Mouse (Mus musculus): ENCODE data around the gene Ndrg3. TPM values are rescaled to one million over a fixed set of nuclear protein-coding genes. Genes with fewer than 3 reads are reported as not detected.

The Ndrg3 gene
- polyA plus RNA-seq, 1 experiment = 97.8 TPM

GRCm38 (mm10) chr2:157030804-157031203 lies 38.9 kb upstream of the Ndrg3 start:
- peak; percentile 84 for DNase-seq
- Histone ChIP-seq H3K4me3 (ENCODE audit: insufficient read depth, low read depth, low read length) (no peak overlapping the region), H3K27ac (ENCODE audit: insufficient read depth, low read depth, low read length) (no peak overlapping the region), H3K4me1 (ENCODE audit: control insufficient read depth, insufficient read depth, low read length) (no peaks in the 10 kb centered on the region), H3K36me3 (ENCODE audit: control insufficient read depth, insufficient read depth, low read length) (no peaks in the 10 kb centered on the region; the same call in 1 of the 2 replicates), H3K27me3 (replicated peaks; ENCODE audit: control insufficient read depth, insufficient read depth, low read length) (no peaks in the 10 kb centered on the region)
- TF ChIP-seq CTCF (conservative IDR thresholded peaks at IDR 0.05; ENCODE audit: insufficient read depth, insufficient read length, low read depth, low read length) (peak; percentile 86), POLR2A (IDR thresholded peaks at IDR 0.05; ENCODE audit: low read depth, low read length) (no peak)
- 38% methylated on average over 9 of the region's 9 CpGs for WGBS

- Histone ChIP-seq H3K4me1 (ENCODE audit: control insufficient read depth, insufficient read depth, low read length) (no peaks in the 10 kb centered on the region), H3K27me3 (replicated peaks; ENCODE audit: control insufficient read depth, insufficient read depth, low read length) (no peaks in the 10 kb centered on the region), H3K36me3 (ENCODE audit: control insufficient read depth, insufficient read depth, low read length) (no peaks in the 10 kb centered on the region; the same call in 1 of the 2 replicates), H3K4me3 (ENCODE audit: insufficient read depth, low read depth, low read length) (no peak overlapping the region), H3K27ac (ENCODE audit: insufficient read depth, low read depth, low read length) (no peak overlapping the region)
- WGBS = 92% methylated on average over 4 of the region's 4 CpGs
- DNase-seq = no peak
- TF ChIP-seq POLR2A (IDR thresholded peaks at IDR 0.05; ENCODE audit: low read depth, low read length) (no peak), CTCF (conservative IDR thresholded peaks at IDR 0.05; ENCODE audit: insufficient read depth, insufficient read length, low read depth, low read length) (no peak)
Measured at GRCm38 (mm10) chr2:157028261-157028660, 36.4 kb upstream of the Ndrg3 start.

GRCm38 (mm10) chr2:157027106-157028008 lies 35.5 kb upstream of the Ndrg3 start:
- no peak for DNase-seq
- no peaks in the 10 kb centered on the region for H3K27me3 ChIP-seq (replicated peaks; ENCODE audit: control insufficient read depth, insufficient read depth, low read length)

GRCm38 (mm10) chr2:157021156-157021555 lies 29.3 kb upstream of the Ndrg3 start:
- Histone ChIP-seq H3K4me1 (ENCODE audit: control insufficient read depth, insufficient read depth, low read length) (no peaks in the 10 kb centered on the region), H3K36me3 (ENCODE audit: control insufficient read depth, insufficient read depth, low read length) (no peaks in the 10 kb centered on the region; the same call in 1 of the 2 replicates), H3K4me3 (ENCODE audit: insufficient read depth, low read depth, low read length) (no peak overlapping the region), H3K27me3 (replicated peaks; ENCODE audit: control insufficient read depth, insufficient read depth, low read length) (no peaks in the 10 kb centered on the region), H3K27ac (ENCODE audit: insufficient read depth, low read depth, low read length) (no peak overlapping the region)
- TF ChIP-seq CTCF (conservative IDR thresholded peaks at IDR 0.05; ENCODE audit: insufficient read depth, insufficient read length, low read depth, low read length) (no peak), POLR2A (IDR thresholded peaks at IDR 0.05; ENCODE audit: low read depth, low read length) (no peak)
- WGBS = 93% methylated on average over 16 of the region's 16 CpGs
- DNase-seq = no peak

More at GRCm38 (mm10) chr2:157027106-157028008, 35.5 kb upstream of the Ndrg3 start:
- Histone ChIP-seq H3K4me1 (ENCODE audit: control insufficient read depth, insufficient read depth, low read length) (no peaks in the 10 kb centered on the region), H3K27ac (ENCODE audit: insufficient read depth, low read depth, low read length) (no peak overlapping the region), H3K36me3 (ENCODE audit: control insufficient read depth, insufficient read depth, low read length) (no peaks in the 10 kb centered on the region; the same call in none of the 2 replicates), H3K4me3 (ENCODE audit: insufficient read depth, low read depth, low read length) (no peak overlapping the region)
- 86% methylated on average over 21 of the region's 21 CpGs for WGBS
- TF ChIP-seq CTCF (conservative IDR thresholded peaks at IDR 0.05; ENCODE audit: insufficient read depth, insufficient read length, low read depth, low read length) (no peak), POLR2A (IDR thresholded peaks at IDR 0.05; ENCODE audit: low read depth, low read length) (no peak)

- no peak for DNase-seq
- TF ChIP-seq CTCF (conservative IDR thresholded peaks at IDR 0.05; ENCODE audit: insufficient read depth, insufficient read length, low read depth, low read length) = no peak
- no peak for TF ChIP-seq POLR2A (IDR thresholded peaks at IDR 0.05; ENCODE audit: low read depth, low read length)
- no peaks in the 10 kb centered on the region for H3K27me3 ChIP-seq (replicated peaks; ENCODE audit: control insufficient read depth, insufficient read depth, low read length)
- WGBS = 92% methylated on average over 4 of the region's 4 CpGs
- no peaks in the 10 kb centered on the region for H3K4me1 ChIP-seq (ENCODE audit: control insufficient read depth, insufficient read depth, low read length)
- H3K36me3 ChIP-seq (ENCODE audit: control insufficient read depth, insufficient read depth, low read length) = no peaks in the 10 kb centered on the region; the same call in 1 of the 2 replicates
- H3K27ac ChIP-seq (ENCODE audit: insufficient read depth, low read depth, low read length) = no peak overlapping the region
- H3K4me3 ChIP-seq (ENCODE audit: insufficient read depth, low read depth, low read length) = no peak overlapping the region
Measured at GRCm38 (mm10) chr2:157019228-157019627, 27.4 kb upstream of the Ndrg3 start.

GRCm38 (mm10) chr2:157016529-157017270 lies 24.8 kb upstream of the Ndrg3 start:
- no peaks in the 10 kb centered on the region; the same call in 1 of the 2 replicates for H3K36me3 ChIP-seq (ENCODE audit: control insufficient read depth, insufficient read depth, low read length)

More at GRCm38 (mm10) chr2:157016529-157017270, 24.8 kb upstream of the Ndrg3 start:
- WGBS = 82% methylated on average over 18 of the region's 18 CpGs
- H3K4me3 ChIP-seq (ENCODE audit: insufficient read depth, low read depth, low read length) = no peak overlapping the region
- H3K27me3 ChIP-seq (replicated peaks; ENCODE audit: control insufficient read depth, insufficient read depth, low read length) = no peaks in the 10 kb centered on the region
- DNase-seq = no peak
- H3K4me1 ChIP-seq (ENCODE audit: control insufficient read depth, insufficient read depth, low read length) = no peaks in the 10 kb centered on the region
- TF ChIP-seq POLR2A (IDR thresholded peaks at IDR 0.05; ENCODE audit: low read depth, low read length) (no peak), CTCF (conservative IDR thresholded peaks at IDR 0.05; ENCODE audit: insufficient read depth, insufficient read length, low read depth, low read length) (0 out of 2 replicates have a peak, but pooled peaks have one; percentile 8)
- H3K27ac ChIP-seq (ENCODE audit: insufficient read depth, low read depth, low read length) = no peak overlapping the region

Data from kidney, adult 2 months (tissue).